Mouse (Mus musculus): ENCODE results near the gene Acd.

DNA sequence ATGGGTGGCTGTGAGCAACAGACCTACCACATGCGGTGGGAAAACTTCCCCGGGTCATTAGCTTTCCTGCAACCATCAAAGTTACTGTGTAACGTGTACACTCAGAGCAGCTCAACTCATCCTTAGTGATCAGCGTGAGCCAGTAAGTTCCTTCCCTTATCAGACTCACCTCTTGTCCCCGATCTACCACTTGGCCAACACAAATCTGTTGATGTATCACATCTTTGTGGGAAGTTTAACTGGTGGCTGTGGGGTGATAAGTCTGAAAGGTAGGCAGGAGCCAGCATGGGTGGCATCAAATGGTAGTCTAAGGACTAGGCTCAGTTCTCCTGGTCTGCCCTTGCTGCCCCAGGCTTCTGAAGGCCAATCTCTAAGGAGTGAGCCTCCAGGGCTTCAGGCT is 31.3 kb upstream of the Acd start:
- TF ChIP-seq POLR2A (IDR thresholded peaks at IDR 0.05; ENCODE audit: extremely low read depth, insufficient read depth, low read length) (no peak), CTCF (IDR thresholded peaks at IDR 0.05; ENCODE audit: extremely low read depth, insufficient read depth, low read length) (no peak)

Data from cortical plate, adult 2 months (tissue).